Mouse (Mus musculus): ENCODE data around the gene Sh3bp5. TPM values are rescaled to one million over a fixed set of nuclear protein-coding genes. Genes with fewer than 3 reads are reported as not detected.

Sh3bp5 gene
- total and polyA plus RNA-seq, 3 experiments, result 0.19 to 1.0 TPM; not detected in 1

DNA sequence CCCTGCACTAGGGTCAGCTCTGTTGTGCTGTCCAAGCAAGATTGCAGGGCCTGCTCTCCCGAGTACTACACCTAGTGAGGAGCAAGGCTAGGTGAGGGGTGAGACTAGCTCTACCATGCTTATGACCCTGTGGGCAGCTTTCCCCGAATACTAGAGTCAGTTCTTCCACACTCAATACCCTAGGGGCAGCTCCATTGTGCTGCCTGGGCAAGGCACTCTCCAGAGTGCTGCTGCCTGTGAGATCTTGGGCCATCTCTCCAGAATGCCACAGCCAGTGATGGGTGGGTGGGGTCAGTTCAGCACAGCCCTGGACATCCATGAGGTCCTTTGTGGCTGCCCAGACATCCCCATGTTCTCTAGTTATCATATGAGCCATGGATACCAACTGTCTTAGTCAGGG is 106.1 kb downstream of the Sh3bp5 start:
- Histone ChIP-seq H3K4me1 (ENCODE audit: control insufficient read depth in 1 of 2, insufficient read depth in 2 of 2, low read length in 2 of 2) (peaks cover 0 to 4% of the 10 kb centered on the region in 2 experiments; a peak in 3 of 4 replicates), H3K27me3 (ENCODE audit: control insufficient read depth in 1 of 2, insufficient read depth in 2 of 2, low read length in 2 of 2) (no peaks in the 10 kb centered on the region), H3K36me3 (ENCODE audit: control insufficient read depth in 1 of 2, insufficient read depth in 2 of 2, low read length in 2 of 2) (peaks cover 0 to 4% of the 10 kb centered on the region in 2 experiments; a peak in 2 of 4 replicates), H3K4me3 (ENCODE audit: control insufficient read depth in 1 of 2, insufficient read depth in 1 of 2, low read depth in 2 of 2, low read length in 2 of 2) (no peak overlapping the region), H3K9me3 (replicated peaks; ENCODE audit: insufficient read depth, low read length) (no peaks in the 10 kb centered on the region), H3K27ac (ENCODE audit: control insufficient read depth, low read depth, low read length) (no peak overlapping the region), H3K79me2 (ENCODE audit: control insufficient read depth, insufficient read depth, low read length, poor library complexity) (no peaks in the 10 kb centered on the region), H3K9ac (ENCODE audit: control insufficient read depth, low read depth, low read length, poor library complexity, severe bottlenecking) (no peak overlapping the region)
- no peak for TF ChIP-seq E2F4 (IDR thresholded peaks at IDR 0.05; ENCODE audit: borderline replicate concordance, low read depth, low read length)
- no peak for TF ChIP-seq ZKSCAN1 (IDR thresholded peaks at IDR 0.05; ENCODE audit: low read depth, low read length)
- no peak for TF ChIP-seq GABPA (IDR thresholded peaks at IDR 0.05; ENCODE audit: low read depth, low read length)
- no peak for TF ChIP-seq MAX (IDR thresholded peaks at IDR 0.05; ENCODE audit: low read length)
- no peak for TF ChIP-seq NELFE (IDR thresholded peaks at IDR 0.05; ENCODE audit: low read depth, low read length)
- no peak for TF ChIP-seq ZMIZ1 (IDR thresholded peaks at IDR 0.05; ENCODE audit: low read depth, low read length)
- TF ChIP-seq MEF2A (IDR thresholded peaks at IDR 0.05; ENCODE audit: extremely low read depth, insufficient replicate concordance, low read depth, low read length, poor library complexity, severe bottlenecking), result no peak
- no peak for TF ChIP-seq ETS1 (IDR thresholded peaks at IDR 0.05; ENCODE audit: low read depth, low read length)
- TF ChIP-seq MAZ (IDR thresholded peaks at IDR 0.05; ENCODE audit: low read depth, low read length), result no peak
- TF ChIP-seq SMC3 (IDR thresholded peaks at IDR 0.05; ENCODE audit: low read depth, low read length), result no peak
- no peak for TF ChIP-seq ELF1 (IDR thresholded peaks at IDR 0.05; ENCODE audit: low read depth, low read length)
- TF ChIP-seq POLR2AphosphoS2 (IDR thresholded peaks at IDR 0.05; ENCODE audit: low read length), result no peak
- TF ChIP-seq CTCF (IDR thresholded peaks at IDR 0.05 in 2 of 3, conservative IDR thresholded peaks at IDR 0.05 in 1 of 3; ENCODE audit: control insufficient read depth in 1 of 3, insufficient read depth in 1 of 3, low read depth in 2 of 3, low read length in 3 of 3, poor library complexity in 1 of 3, severe bottlenecking in 1 of 3), result no peak
- no peak for TF ChIP-seq GATA1 (IDR thresholded peaks at IDR 0.05; ENCODE audit: low read depth, low read length)
- no peak for TF ChIP-seq MAFK (IDR thresholded peaks at IDR 0.05; ENCODE audit: borderline replicate concordance, low read depth, low read length)
- TF ChIP-seq RAD21 (IDR thresholded peaks at IDR 0.05; ENCODE audit: low read depth, low read length), result no peak
- no peak for TF ChIP-seq EP300 (IDR thresholded peaks at IDR 0.05; ENCODE audit: low read depth in 1 of 2, low read length in 2 of 2)
- no peak for DNase-seq (ENCODE audit: low read depth, low spot score)

DNA sequence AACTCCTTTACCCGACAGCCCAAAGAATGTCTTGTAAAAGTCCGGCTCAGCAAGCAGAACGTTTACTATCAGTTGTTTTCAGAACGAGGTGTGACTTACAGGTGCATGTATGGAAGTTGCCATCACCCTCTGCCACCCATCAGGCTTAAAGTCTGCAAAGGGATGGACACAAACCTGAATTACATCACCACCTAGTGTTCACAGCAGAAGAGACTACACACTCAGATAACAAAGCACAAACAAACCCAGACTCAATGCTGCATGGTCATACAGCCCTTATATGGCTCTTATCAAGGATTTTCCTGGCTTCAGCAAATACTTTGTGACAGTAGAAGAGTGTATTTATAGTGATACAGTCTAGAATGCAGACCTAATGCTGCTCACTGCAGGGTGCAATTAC is 108.2 kb downstream of the Sh3bp5 start:
- peak; percentile 58 for DNase-seq (ENCODE audit: low read depth, low spot score)
- no peaks in the 10 kb centered on the region for H3K27me3 ChIP-seq (ENCODE audit: control insufficient read depth in 1 of 2, insufficient read depth in 2 of 2, low read length in 2 of 2)

More for the DNA sequence above, 108.2 kb downstream of the Sh3bp5 start:
- H3K9me3 ChIP-seq (replicated peaks; ENCODE audit: insufficient read depth, low read length), result no peaks in the 10 kb centered on the region
- no peak overlapping the region for H3K9ac ChIP-seq (ENCODE audit: control insufficient read depth, low read depth, low read length, poor library complexity, severe bottlenecking)
- TF ChIP-seq SMC3 (IDR thresholded peaks at IDR 0.05; ENCODE audit: low read depth, low read length) (peak; percentile 42), CTCF (IDR thresholded peaks at IDR 0.05 in 2 of 3, conservative IDR thresholded peaks at IDR 0.05 in 1 of 3; ENCODE audit: control insufficient read depth in 1 of 3, insufficient read depth in 1 of 3, low read depth in 2 of 3, low read length in 3 of 3, poor library complexity in 1 of 3, severe bottlenecking in 1 of 3) (peak in 2 of 3 experiments; percentile 7 to 53; a peak in 2 of 6 replicates), TCF12 (IDR thresholded peaks at IDR 0.05; ENCODE audit: low read depth, low read length) (no peak), ETS1 (IDR thresholded peaks at IDR 0.05; ENCODE audit: low read depth, low read length) (peak; percentile 47; the same call in 1 of the 2 replicates), RAD21 (IDR thresholded peaks at IDR 0.05; ENCODE audit: low read depth, low read length) (peak; percentile 43)
- H3K27ac ChIP-seq (ENCODE audit: control insufficient read depth, low read depth, low read length), result no peak overlapping the region
- H3K4me3 ChIP-seq (ENCODE audit: control insufficient read depth in 1 of 2, insufficient read depth in 1 of 2, low read depth in 2 of 2, low read length in 2 of 2), result no peak overlapping the region
- no peaks in the 10 kb centered on the region for H3K79me2 ChIP-seq (ENCODE audit: control insufficient read depth, insufficient read depth, low read length, poor library complexity)
- peaks cover 0 to 7% of the 10 kb centered on the region in 2 experiments; a peak in 2 of 4 replicates for H3K36me3 ChIP-seq (ENCODE audit: control insufficient read depth in 1 of 2, insufficient read depth in 2 of 2, low read length in 2 of 2)
- H3K4me1 ChIP-seq (ENCODE audit: control insufficient read depth in 1 of 2, insufficient read depth in 2 of 2, low read length in 2 of 2), result peaks cover 4 to 5% of the 10 kb centered on the region in 2 experiments; a peak in 3 of 4 replicates

All from MEL (cell line).